Mouse (Mus musculus): ENCODE measurements at regions not wholly inside any gene's neighbourhood (a gene's known extent, or its start where the extent isn't known, plus 50 kb on each side); places are given as distances from the start of the nearest gene placed in this dataset.

DNA sequence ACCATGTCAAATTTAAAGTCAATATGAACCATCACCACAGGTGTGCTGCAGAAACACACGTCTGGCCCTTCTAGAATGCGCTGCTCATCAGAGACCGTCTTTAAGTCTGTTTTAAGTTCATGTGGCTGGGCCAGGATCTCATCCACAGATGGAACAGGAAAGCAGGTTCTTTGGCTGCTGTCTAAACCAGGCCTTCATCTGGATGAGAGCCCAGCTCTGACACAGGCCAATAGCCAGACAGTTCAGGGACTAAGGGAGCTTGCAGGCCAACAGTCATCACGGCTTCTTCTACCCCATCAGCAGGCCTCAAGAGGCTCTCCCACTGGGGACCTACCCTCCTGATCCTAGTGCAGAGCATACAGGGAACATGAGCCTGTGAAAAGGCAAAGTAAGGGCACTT is 185.4 kb upstream of the Eci2 start:
- TF ChIP-seq POLR2A (IDR thresholded peaks at IDR 0.05; ENCODE audit: low read depth, low read length) = no peak
- no peak for TF ChIP-seq CTCF (IDR thresholded peaks at IDR 0.05; ENCODE audit: extremely low read depth, insufficient read depth, insufficient read length, insufficient replicate concordance)

Data from spleen, adult 2 months (tissue).